Mouse (Mus musculus): ENCODE measurements around the gene Rusc2. TPM values are rescaled to one million over a fixed set of nuclear protein-coding genes. Genes with fewer than 3 reads are reported as not detected.
A peak's percentile ranks its signal among the peaks of the same experiment; 100 is the strongest.

The Rusc2 gene
- polyA plus RNA-seq, 1 experiment from 2014 or later: 12.4 TPM

DNA sequence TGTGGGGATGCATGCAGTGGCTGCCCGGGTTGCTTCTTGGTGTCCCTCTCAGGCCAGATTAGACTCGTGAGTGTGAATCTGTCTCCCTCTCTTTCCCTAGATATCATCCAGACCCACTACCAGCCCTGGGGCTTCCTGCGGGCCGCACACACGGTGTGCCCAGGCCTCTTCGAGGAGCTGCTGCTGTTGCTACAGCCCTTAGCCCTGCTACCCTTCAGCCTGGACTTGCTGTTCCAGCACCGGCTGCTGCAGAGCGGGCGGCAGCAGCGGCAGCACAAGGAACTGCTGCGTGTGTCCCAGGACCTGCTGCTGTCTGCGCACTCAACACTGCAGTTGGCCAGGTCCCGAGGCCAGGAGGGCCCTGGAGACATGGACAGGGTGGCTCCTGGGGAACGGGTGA, 43.4 kb downstream of the Rusc2 start:
- Histone ChIP-seq H3K36me3 (ENCODE audit: control insufficient read depth, insufficient read depth) (peaks cover 46% of the 10 kb centered on the region), H3K9me3 (replicated peaks; ENCODE audit: control insufficient read depth, low read length) (no peaks in the 10 kb centered on the region), H3K9ac (ENCODE audit: low read length) (no peak overlapping the region), H3K4me3 (ENCODE audit: low read length) (no peak overlapping the region), H3K4me2 (ENCODE audit: low read depth, low read length) (no peak overlapping the region), H3K4me1 (ENCODE audit: control insufficient read depth, insufficient read depth, low read length) (peaks cover 3% of the 10 kb centered on the region), H3K27me3 (ENCODE audit: control insufficient read depth, insufficient read depth, low read length) (peaks cover 21% of the 10 kb centered on the region), H3K27ac (ENCODE audit: low read length) (no peak overlapping the region)
- ATAC-seq (replicated peaks; ENCODE audit: extremely low read depth, insufficient read depth, low FRiP score): no peak
- WGBS: 46% methylated on average over 14 of the region's 14 CpGs

DNA sequence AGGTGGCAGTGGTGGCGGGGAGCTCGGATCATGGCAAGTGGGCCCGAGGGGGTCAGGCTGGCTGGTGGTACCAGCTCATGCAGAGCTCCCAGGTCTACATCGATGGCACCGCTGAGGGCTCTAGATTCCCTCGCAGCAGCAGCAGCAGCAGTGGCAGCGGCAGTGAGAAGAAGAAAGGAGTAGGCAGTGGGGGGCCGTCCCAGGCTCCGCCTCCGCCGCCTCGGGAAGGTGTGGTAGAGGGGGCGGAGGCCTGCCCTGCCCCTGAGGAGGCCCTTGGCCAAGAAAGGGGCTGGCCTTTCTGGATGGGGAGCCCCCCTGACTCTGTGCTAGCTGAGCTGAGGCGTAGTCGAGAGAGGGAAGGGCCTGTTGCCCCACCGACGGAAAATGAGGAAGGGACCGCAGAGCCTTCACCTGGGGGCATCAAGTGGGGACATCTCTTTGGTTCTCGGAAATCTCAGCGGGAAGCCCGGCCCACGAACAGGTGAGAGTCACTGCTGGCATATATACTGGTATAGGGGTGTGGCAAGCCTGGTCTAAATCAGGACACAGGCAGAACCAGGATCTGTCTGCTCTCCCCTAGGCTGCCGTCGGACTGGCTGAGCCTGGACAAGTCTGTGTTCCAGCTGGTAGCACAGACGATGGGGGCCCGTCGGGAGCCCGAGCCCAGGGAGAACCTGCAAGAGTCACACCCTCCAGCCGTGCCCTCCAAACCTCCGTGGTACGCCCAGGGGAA, 44.0 kb downstream of the Rusc2 start:
- H3K4me2 ChIP-seq (ENCODE audit: low read depth, low read length): no peak overlapping the region
- H3K27me3 ChIP-seq (ENCODE audit: control insufficient read depth, insufficient read depth, low read length): peaks cover 21% of the 10 kb centered on the region
- H3K36me3 ChIP-seq (ENCODE audit: control insufficient read depth, insufficient read depth): peaks cover 46% of the 10 kb centered on the region
- H3K9me3 ChIP-seq (replicated peaks; ENCODE audit: control insufficient read depth, low read length): no peaks in the 10 kb centered on the region
- no peak overlapping the region for H3K4me3 ChIP-seq (ENCODE audit: low read length)
- no peak overlapping the region for H3K27ac ChIP-seq (ENCODE audit: low read length)
- H3K4me1 ChIP-seq (ENCODE audit: control insufficient read depth, insufficient read depth, low read length): peaks cover 3% of the 10 kb centered on the region; the same call in 1 of the 2 replicates
- ATAC-seq (replicated peaks; ENCODE audit: extremely low read depth, insufficient read depth, low FRiP score): no peak
- no peak overlapping the region for H3K9ac ChIP-seq (ENCODE audit: low read length)
- 46% methylated on average over 31 of the region's 31 CpGs for WGBS

DNA sequence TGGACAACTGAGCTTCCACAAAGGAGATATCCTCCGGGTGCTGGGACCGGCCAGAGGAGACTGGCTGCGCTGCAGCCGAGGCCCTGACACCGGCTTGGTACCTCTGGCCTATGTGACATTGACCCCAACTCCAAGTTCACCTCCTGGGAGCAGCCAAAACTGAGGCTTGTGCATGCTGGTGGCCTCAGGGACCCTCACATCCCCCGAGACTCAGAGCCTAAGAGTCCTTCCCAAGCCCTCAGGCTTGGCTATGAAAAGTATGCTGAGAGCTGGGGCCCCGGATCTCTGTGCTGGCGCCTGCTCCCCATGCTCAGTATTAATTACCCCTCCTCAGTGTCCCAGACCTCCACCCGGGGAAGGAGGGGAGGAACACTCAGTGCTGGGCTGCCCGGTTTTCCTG, 44.7 kb downstream of the Rusc2 start:
- no peak overlapping the region for H3K4me2 ChIP-seq (ENCODE audit: low read depth, low read length)
- H3K36me3 ChIP-seq (ENCODE audit: control insufficient read depth, insufficient read depth): peaks cover 46% of the 10 kb centered on the region
- H3K9ac ChIP-seq (ENCODE audit: low read length): no peak overlapping the region
- ATAC-seq (replicated peaks; ENCODE audit: extremely low read depth, insufficient read depth, low FRiP score): no peak
- H3K4me3 ChIP-seq (ENCODE audit: low read length): no peak overlapping the region
- peaks cover 21% of the 10 kb centered on the region for H3K27me3 ChIP-seq (ENCODE audit: control insufficient read depth, insufficient read depth, low read length)
- H3K27ac ChIP-seq (ENCODE audit: low read length): no peak overlapping the region
- no peaks in the 10 kb centered on the region for H3K9me3 ChIP-seq (replicated peaks; ENCODE audit: control insufficient read depth, low read length)
- H3K4me1 ChIP-seq (ENCODE audit: control insufficient read depth, insufficient read depth, low read length): peaks cover 3% of the 10 kb centered on the region; the same call in 1 of the 2 replicates
- WGBS: 72% methylated on average over 10 of the region's 10 CpGs

DNA sequence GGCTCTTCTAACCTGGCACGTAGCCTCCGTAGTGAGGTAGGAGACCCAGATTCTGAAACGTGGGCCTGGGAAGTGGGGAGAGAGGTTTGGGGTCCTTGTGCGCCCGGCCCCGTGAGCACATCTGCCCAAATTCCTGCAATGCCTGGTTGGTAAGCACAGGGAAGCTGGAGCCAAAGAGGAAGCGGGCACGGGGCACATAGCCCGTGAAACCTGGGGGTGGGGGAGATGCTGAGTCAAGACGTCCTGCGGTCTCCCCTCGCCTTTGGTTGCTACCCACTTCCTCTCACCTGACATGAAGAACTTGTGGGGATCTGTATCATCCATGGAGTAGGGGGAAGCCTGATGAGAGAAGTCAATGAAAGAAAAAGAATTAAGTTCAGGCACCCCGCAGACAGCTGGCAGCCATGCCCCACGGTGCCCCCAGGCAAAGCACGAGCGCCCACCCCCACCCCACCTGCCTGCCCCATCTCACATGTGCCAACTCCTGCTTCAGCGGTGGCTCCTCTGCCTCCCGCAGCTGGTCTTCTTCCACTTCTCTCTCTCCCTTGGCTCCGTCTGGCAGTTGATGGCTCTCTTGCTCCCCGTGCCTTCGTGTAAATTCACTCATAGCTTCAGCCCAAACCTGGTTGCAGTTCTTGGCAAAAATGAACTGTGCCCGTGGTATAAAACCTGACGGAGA, 45.9 kb downstream of the Rusc2 start:
- Histone ChIP-seq H3K27ac (ENCODE audit: low read length) (no peak overlapping the region), H3K4me2 (ENCODE audit: low read depth, low read length) (peak overlapping the region; percentile 31; the same call in 1 of the 2 replicates), H3K9me3 (replicated peaks; ENCODE audit: control insufficient read depth, low read length) (no peaks in the 10 kb centered on the region), H3K27me3 (ENCODE audit: control insufficient read depth, insufficient read depth, low read length) (peaks cover 21% of the 10 kb centered on the region), H3K36me3 (ENCODE audit: control insufficient read depth, insufficient read depth) (peaks cover 36% of the 10 kb centered on the region), H3K9ac (ENCODE audit: low read length) (no peak overlapping the region), H3K4me3 (ENCODE audit: low read length) (no peak overlapping the region), H3K4me1 (ENCODE audit: control insufficient read depth, insufficient read depth, low read length) (peaks cover 3% of the 10 kb centered on the region; the same call in 1 of the 2 replicates)
- ATAC-seq (replicated peaks; ENCODE audit: extremely low read depth, insufficient read depth, low FRiP score): no peak; the same call in 1 of the 2 replicates
- 35% methylated on average over 23 of the region's 23 CpGs for WGBS

DNA sequence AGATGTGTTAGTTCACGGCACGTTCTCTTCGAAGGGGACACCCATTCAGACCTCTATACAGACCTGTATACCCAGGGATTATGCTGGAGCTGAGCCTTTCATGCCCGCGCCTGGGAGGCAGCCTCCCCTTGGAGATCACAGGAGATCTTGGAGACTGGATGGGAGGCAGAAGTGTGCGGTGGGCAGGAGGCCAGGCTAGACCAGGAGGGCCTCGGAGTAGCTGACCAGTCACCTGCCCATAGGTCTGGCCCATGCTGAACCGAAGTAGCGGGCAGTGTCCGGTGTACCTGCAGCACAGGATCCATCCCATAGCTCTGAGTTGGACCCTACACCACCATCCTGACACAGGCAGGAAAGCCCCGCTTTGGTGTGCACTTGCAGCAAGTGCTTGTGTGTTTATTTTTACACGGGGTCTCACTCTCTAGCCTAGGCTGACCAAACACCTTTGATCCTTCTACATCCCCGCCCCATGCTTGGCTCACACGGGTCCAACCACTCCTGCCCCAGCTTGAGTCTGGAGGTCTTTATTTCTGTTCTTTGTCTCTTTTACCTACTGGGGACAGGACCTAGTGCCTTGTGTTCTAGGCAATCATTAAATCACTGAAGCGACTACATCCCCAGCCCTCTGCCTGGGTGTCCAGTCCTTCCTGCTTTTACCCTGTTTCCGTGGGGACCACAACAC, 46.5 kb downstream of the Rusc2 start:
- WGBS: 39% methylated on average over 16 of the region's 16 CpGs
- Histone ChIP-seq H3K9me3 (replicated peaks; ENCODE audit: control insufficient read depth, low read length) (no peaks in the 10 kb centered on the region), H3K4me3 (ENCODE audit: low read length) (no peak overlapping the region), H3K36me3 (ENCODE audit: control insufficient read depth, insufficient read depth) (peaks cover 32% of the 10 kb centered on the region), H3K4me1 (ENCODE audit: control insufficient read depth, insufficient read depth, low read length) (peaks cover 3% of the 10 kb centered on the region; the same call in 1 of the 2 replicates), H3K27me3 (ENCODE audit: control insufficient read depth, insufficient read depth, low read length) (peaks cover 21% of the 10 kb centered on the region), H3K4me2 (ENCODE audit: low read depth, low read length) (peak overlapping the region; percentile 42; the same call in 1 of the 2 replicates), H3K9ac (ENCODE audit: low read length) (no peak overlapping the region; the same call in 1 of the 2 replicates), H3K27ac (ENCODE audit: low read length) (no peak overlapping the region)
- no peak for ATAC-seq (replicated peaks; ENCODE audit: extremely low read depth, insufficient read depth, low FRiP score)

DNA sequence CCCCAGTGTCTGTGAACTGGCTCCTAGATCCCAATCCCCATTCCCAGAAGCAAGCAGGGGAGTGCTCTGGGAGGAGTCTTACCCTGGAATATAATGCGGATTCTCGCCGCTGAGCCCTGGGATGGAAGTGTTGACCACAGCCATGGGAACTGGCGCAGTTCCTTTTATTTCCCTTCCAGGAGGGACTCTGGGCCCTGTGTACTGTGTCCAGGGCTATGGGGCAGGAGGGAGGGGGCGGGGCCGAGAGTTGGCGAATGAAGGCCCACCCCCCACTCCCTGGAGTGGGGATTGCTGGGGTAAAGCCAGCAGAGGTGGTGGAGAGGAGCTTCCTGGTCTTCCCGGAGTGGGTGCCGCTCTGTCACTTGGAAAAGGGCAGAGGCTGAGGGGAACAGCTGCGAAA, 47.2 kb downstream of the Rusc2 start, which contains the start of gene Fam166b:
Gene Fam166b (minus strand): TSS at position 189 of the 400 bp plus-strand sequence.
- H3K4me1 ChIP-seq (ENCODE audit: control insufficient read depth, insufficient read depth, low read length): peaks cover 3% of the 10 kb centered on the region; the same call in 1 of the 2 replicates
- peak within 1 kb of the TSS; percentile 31 for H3K9ac ChIP-seq (ENCODE audit: low read length)
- no peak within 1 kb of the TSS for H3K4me3 ChIP-seq (ENCODE audit: low read length)
- no peak within 1 kb of the TSS for H3K27ac ChIP-seq (ENCODE audit: low read length)
- H3K27me3 ChIP-seq (ENCODE audit: control insufficient read depth, insufficient read depth, low read length): peaks cover 21% of the 10 kb centered on the region
- H3K36me3 ChIP-seq (ENCODE audit: control insufficient read depth, insufficient read depth): peaks cover 27% of the 10 kb centered on the region
- peak; percentile 26; the same call in 1 of the 2 replicates for ATAC-seq (replicated peaks; ENCODE audit: extremely low read depth, insufficient read depth, low FRiP score)
- 13% methylated on average over 10 of the region's 10 CpGs for WGBS
- H3K9me3 ChIP-seq (replicated peaks; ENCODE audit: control insufficient read depth, low read length): no peaks in the 10 kb centered on the region
- peak within 1 kb of the TSS; percentile 42; the same call in 1 of the 2 replicates for H3K4me2 ChIP-seq (ENCODE audit: low read depth, low read length)

DNA sequence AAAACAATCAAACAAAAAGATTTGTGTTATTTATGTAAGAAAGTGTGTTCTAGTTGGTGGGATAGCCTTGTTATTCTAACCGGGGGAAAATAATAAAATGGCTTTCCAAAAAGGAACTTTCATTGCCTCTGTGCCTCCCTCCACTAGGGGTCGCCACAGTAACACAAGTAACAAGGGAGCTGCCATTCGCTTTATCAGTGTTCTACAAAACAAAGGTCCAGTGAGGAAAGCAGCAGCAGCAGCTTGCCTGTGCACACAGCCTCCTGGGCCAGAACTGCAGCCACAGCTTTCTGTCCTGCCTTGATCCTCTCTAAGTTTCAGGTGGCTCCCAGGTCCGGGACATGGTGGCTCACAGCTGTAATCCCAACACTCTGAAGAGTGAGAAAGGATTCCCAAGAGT, 49.9 kb downstream of the Rusc2 start:
- H3K4me1 ChIP-seq (ENCODE audit: control insufficient read depth, insufficient read depth, low read length): peaks cover 3% of the 10 kb centered on the region; the same call in 1 of the 2 replicates
- peak overlapping the region; percentile 77 for H3K27ac ChIP-seq (ENCODE audit: low read length)
- no peaks in the 10 kb centered on the region for H3K9me3 ChIP-seq (replicated peaks; ENCODE audit: control insufficient read depth, low read length)
- no peak overlapping the region for H3K4me3 ChIP-seq (ENCODE audit: low read length)
- ATAC-seq (replicated peaks; ENCODE audit: extremely low read depth, insufficient read depth, low FRiP score): 0 out of 2 replicates have a peak, but pooled peaks have one; percentile 19
- H3K27me3 ChIP-seq (ENCODE audit: control insufficient read depth, insufficient read depth, low read length): peaks cover 6% of the 10 kb centered on the region
- peak overlapping the region; percentile 53; the same call in 1 of the 2 replicates for H3K9ac ChIP-seq (ENCODE audit: low read length)
- WGBS: 1% methylated on average over 4 of the region's 4 CpGs
- peak overlapping the region; percentile 39 for H3K4me2 ChIP-seq (ENCODE audit: low read depth, low read length)
- H3K36me3 ChIP-seq (ENCODE audit: control insufficient read depth, insufficient read depth): peaks cover 1% of the 10 kb centered on the region; the same call in 1 of the 2 replicates

DNA sequence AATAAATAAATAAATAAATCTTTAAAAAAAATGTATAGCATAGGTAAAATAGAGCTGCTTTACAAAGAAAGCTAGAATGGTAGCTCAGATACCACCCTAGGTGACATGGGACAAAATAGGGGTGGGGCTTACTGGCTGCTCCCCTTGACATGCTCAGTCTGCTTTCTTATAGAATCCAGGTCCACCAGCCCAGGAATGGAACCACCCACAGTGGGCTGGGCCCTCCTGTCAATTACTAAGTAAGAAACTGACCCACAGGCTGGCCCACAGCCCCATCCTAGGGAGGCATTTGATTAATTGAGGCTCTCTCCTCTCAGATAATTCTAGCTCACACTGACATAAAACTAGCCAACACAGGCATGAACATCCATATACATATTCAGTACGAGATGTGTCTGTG, 51.1 kb downstream of the Rusc2 start:
- Histone ChIP-seq H3K27me3 (ENCODE audit: control insufficient read depth, insufficient read depth, low read length) (no peaks in the 10 kb centered on the region), H3K9ac (ENCODE audit: low read length) (no peak overlapping the region), H3K4me3 (ENCODE audit: low read length) (no peak overlapping the region), H3K27ac (ENCODE audit: low read length) (no peak overlapping the region), H3K4me1 (ENCODE audit: control insufficient read depth, insufficient read depth, low read length) (peaks cover 3% of the 10 kb centered on the region; the same call in 1 of the 2 replicates), H3K36me3 (ENCODE audit: control insufficient read depth, insufficient read depth) (no peaks in the 10 kb centered on the region), H3K4me2 (ENCODE audit: low read depth, low read length) (no peak overlapping the region), H3K9me3 (replicated peaks; ENCODE audit: control insufficient read depth, low read length) (no peaks in the 10 kb centered on the region)
- no peak for ATAC-seq (replicated peaks; ENCODE audit: extremely low read depth, insufficient read depth, low FRiP score)
- 78% methylated on average over 1 of the region's 1 CpGs for WGBS
